Mouse (Mus musculus) kidney, adult 11 months (tissue): ENCODE data around the gene Pnck.

Experiments
- DNase-seq: peaks from one replicate; pipeline ENCODE4 v3.0.0; 2022

Pnck gene

GRCm38 (mm10) chrX:73639255-73639675 lies 20.7 kb downstream of the Pnck start, which contains the start of gene Dusp9:
Dusp9 (plus strand) TSS chrX:73639419.
- DNase-seq, result peak; percentile 50

GRCm38 (mm10) chrX:73637415-73637814 lies 22.5 kb downstream of the Pnck start:
- no peak for DNase-seq

DNA sequence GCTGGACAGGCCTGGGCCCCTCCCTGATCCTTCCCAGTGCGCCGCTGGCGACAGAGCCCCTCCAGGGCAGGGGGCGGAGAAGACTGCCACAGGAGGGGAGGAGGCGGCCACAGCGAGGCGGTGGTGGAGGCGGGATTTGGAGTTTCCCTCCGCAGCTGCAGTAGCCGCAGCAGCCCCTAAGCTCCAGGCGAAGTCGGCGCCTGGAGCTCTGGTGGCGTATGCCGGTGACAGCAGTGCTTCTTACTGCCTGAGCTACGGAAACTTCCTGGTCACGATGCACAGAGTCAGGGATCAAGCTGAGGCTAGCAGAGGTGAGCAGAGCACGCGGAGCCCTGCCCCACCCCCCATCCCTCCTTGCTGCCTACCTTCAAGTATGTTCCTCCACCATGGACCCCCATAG lies 24.5 kb downstream of the Pnck start:
- DNase-seq, result no peak

- no peak for DNase-seq
Measured at GRCm38 (mm10) chrX:73626981-73627380, 32.9 kb downstream of the Pnck start.

DNA sequence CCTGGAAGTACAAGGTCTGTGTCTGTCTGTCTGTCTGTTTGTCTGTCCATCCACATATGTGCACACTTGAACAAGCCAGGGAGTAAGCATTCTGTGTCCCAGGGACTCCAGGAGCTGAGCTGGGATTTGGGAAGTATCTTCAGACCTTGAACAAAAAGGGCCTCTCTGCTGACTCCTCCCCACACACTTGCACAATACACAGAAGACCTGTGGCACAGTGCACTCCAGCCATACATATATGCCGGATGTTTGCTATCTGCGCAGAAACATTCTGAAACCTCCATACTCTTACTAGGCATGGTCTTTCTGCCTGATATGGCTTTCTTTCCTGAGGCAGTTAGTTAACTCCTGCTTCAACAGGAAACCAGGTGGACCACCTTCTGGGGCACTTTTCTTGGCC lies 40.0 kb downstream of the Pnck start:
- no peak for DNase-seq

GRCm38 (mm10) chrX:73619401-73619800 lies 40.5 kb downstream of the Pnck start:
- no peak for DNase-seq

DNA sequence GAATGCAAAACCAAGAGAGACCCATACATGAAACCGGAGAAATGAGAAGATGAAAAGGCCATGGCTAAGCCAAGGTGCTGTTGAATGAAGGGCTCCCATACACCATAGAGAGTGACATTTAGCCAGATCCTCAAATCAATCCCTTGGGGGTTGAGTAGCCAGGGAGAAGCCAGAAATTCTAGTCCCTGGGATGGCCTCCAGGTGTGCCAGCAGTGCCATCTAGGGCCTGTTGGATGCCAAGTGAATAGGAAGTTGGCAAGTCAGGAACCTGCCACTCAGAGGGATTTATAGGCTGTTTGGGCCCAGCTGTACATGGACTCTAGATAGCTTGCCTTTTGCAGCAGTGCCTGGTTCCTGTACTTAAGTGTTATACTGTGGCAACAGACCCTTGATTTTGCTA lies 44.0 kb downstream of the Pnck start:
- no peak for DNase-seq

GRCm38 (mm10) chrX:73613665-73614064 lies 46.3 kb downstream of the Pnck start:
- DNase-seq, result peak; percentile 24
